Mouse (Mus musculus): ENCODE data around the gene Cnot8. TPM values are rescaled to one million over a fixed set of nuclear protein-coding genes. Genes with fewer than 3 reads are reported as not detected.

The Cnot8 gene
- total RNA-seq, 4 experiments from 2014 or later = 34.2 to 36.4 (median 35.8) TPM

GRCm38 (mm10) chr11:58104351-58104791 lies 418 bp downstream of the Cnot8 start:
- peak; percentile 33 for DNase-seq (ENCODE audit: low spot score)

DNA sequence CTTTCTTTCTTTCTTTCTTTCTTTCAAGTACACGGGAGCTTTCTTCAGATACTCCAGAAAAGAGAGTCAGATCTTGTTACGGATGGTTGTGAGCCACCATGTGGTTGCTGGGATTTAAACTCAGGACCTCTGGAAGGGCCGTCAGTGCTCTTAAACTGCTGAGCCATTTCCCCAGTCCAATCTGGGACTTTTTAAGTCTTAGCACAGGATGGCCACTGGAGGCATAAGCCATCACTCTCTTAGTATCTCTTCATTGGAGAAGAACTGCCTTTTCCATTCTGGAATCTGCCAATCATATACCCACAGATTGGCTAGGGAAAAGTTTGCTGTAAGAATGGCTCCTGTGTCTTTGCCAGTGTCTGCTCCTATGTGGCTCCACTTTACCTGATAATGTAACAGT lies 3.1 kb downstream of the Cnot8 start:
- DNase-seq (ENCODE audit: low spot score) = no peak

- no peak for DNase-seq (ENCODE audit: low spot score)
These were observed 3.8 kb downstream of the Cnot8 start for GRCm38 (mm10) chr11:58107664-58108337.

DNA sequence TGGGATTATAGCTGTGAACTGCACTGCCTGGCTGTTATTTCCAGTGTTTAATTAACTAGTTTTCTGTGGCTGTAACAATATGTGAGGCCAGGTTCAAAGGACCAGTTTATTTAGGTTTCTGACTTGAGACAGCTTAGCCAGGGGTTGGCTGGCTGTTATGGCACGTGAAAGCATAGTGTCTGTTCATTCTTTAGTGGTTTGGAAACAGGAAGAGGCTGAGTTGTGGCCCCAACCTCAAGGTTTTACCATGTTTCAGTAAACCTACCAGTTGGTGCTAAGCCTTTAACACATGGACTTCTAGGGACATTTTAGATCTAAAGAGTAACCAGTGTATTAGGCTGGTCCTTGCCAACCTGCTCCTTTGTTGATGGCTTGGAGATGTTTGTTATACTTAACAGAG lies 12.6 kb downstream of the Cnot8 start:
- no peak for DNase-seq (ENCODE audit: low spot score)

- DNase-seq (ENCODE audit: low spot score) = no peak
These were observed 13.2 kb downstream of the Cnot8 start for GRCm38 (mm10) chr11:58117044-58117652.

GRCm38 (mm10) chr11:58120655-58121054 lies 16.7 kb downstream of the Cnot8 start:
- no peak for DNase-seq (ENCODE audit: low spot score)

- DNase-seq (ENCODE audit: low spot score) = no peak
These were observed 17.4 kb downstream of the Cnot8 start for GRCm38 (mm10) chr11:58121351-58121750.

DNA sequence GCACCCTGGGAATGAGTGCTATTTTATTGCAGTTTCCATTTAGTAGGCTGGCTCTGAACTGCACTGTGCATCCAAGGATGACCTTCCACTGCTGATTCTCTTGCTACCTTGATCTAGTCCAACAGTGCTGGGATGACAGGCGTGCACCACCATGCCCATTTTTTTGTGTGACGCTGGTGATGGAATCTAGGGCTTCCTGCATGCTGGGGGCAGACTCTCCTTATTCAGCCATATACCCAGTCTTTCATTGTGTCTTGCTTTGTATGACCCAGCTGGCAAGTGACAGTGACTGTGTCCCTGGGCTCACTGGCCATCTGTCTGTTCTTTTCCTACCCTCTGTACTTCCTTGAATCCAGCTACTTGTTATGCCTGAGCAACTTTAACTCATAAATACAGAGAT lies 19.8 kb downstream of the Cnot8 start:
- no peak for DNase-seq (ENCODE audit: low spot score)

GRCm38 (mm10) chr11:58125021-58125420 lies 21.1 kb downstream of the Cnot8 start:
- no peak for DNase-seq (ENCODE audit: low spot score)

- DNase-seq (ENCODE audit: low spot score) = peak; percentile 58
These were observed 22.6 kb downstream of the Cnot8 start for GRCm38 (mm10) chr11:58126397-58127160.

DNA sequence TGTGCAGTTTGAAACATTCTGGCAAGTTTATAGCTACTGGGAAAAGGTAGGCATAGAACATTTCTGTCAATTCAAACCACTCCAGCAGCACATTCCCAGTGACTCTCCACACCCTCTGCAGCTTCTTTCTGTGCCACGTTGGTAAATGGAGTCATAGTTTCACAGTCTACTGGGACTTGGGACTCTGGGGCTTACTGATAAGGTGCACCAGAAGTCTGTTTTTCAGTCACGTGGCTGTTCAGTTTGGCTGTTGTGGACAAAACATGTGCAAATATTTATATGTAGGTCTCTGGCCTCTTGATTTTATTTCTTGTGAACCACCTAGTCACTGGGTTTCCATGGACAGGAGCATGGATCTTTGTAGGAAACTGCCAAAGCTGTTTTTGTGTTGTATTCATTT lies 23.6 kb downstream of the Cnot8 start:
- no peak for DNase-seq (ENCODE audit: low spot score)

DNA sequence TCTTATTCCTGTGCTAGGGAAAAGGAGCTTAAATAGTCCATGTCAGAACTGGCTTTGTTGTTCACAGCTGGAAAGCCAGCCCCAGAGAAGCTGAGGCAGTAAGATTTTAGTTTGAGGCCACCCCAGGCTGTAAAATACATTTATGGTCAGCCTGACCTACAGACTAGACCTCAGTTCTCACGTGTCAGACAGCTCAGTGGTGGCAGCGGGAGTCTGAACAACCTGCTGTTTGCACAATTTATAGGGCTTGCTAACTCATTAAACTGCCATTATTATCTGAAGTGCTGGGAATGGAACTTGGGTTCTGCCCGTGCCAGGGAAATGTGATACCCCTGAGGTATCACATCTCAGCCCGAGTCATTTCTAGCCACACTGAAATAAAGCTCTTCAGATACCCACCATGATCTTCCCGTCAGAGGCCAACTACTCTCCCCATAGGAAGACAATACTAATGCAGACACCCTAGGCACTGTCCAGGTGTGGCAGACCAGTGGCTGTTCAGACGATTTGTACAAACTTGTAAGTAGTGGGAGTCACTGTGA lies 25.4 kb downstream of the Cnot8 start:
- no peak for DNase-seq (ENCODE audit: low spot score)

GRCm38 (mm10) chr11:58132026-58132425 lies 28.1 kb downstream of the Cnot8 start:
- no peak for DNase-seq (ENCODE audit: low spot score)

- DNase-seq (ENCODE audit: low spot score) = no peak
These were observed 30.9 kb downstream of the Cnot8 start for GRCm38 (mm10) chr11:58134869-58135268.

DNA sequence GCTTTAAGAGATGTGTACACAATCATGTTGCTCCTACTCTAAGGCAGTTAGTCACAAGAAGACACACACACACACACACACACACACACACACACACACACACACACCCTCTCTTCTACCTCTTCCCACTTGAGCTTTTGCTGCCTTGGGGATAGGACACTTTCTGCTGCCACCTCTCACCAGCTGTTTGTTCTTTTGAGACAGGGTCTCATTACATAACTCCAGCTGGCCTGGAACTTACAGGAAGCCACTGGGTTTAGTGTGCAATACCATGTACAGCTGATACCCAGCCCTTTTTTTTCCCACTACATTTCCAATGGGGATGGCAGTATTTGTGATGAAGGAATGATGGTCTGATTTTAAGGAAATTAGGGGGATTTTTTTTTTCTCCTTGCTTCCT lies 31.3 kb downstream of the Cnot8 start:
- DNase-seq (ENCODE audit: low spot score) = no peak

DNA sequence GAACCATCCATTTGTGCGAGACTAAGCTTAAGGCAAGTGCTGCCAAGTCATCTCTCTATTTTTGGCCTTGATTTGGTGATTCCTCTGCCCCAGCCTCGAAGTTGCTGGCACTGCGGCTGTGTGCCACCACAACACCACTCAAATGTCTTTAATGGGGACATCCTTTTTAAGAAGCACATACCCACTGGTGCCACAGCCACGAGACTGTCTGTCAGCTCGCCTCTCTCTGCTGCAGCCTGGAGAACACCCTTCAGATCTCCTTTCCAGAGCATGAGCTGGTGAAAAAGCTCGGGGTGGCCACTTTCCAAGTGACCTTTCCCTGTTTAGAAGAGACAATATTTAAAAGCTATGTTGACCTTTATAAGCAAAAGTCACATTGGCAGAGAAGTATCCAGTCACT lies 32.7 kb downstream of the Cnot8 start:
- no peak for DNase-seq (ENCODE audit: low spot score)

GRCm38 (mm10) chr11:58138821-58139220 lies 34.9 kb downstream of the Cnot8 start:
- no peak for DNase-seq (ENCODE audit: low spot score)

DNA sequence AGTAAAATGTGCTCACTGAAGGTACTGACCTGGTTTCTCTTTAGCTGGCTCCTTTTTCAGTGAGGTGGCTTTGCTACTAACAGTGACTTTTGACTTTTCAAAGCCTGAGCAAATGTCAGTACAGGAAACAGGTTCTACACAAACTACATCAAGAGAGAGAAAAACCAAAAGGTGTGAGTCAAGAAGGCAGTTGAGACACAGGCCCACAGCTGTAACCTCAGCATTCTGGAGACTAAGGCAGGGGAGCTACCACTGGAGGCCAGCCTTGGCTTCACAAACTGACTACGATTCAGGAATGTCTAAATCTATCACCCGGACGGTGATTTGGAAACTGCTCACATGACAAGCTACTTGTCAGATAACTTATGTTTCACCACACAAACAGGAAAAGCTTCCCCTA lies 35.5 kb downstream of the Cnot8 start:
- DNase-seq (ENCODE audit: low spot score) = no peak

- no peak for DNase-seq (ENCODE audit: low spot score)
These were observed 39.9 kb downstream of the Cnot8 start for GRCm38 (mm10) chr11:58143704-58144426.

GRCm38 (mm10) chr11:58146241-58146640 lies 42.3 kb downstream of the Cnot8 start:
- DNase-seq (ENCODE audit: low spot score) = no peak

DNA sequence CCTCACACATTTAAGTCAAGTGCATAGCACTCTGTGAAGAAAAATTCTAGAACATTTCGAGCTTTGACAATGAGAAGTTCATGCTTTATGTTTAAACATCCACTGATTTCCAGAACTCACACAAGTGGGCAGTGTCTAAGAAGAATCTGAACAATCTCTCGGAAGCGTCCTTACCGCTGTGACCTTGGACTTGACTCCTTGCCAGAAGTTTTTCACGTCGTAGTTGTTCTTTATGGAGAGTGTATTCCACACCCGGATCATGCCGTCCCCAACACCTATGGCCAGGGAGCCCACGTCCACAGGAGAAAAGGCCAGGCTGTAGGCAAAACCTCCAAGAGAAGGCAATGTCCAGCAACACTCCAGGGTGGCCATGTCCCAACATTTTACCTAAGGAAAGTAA lies 51.5 kb downstream of the Cnot8 start:
- DNase-seq (ENCODE audit: low spot score) = no peak

- DNase-seq (ENCODE audit: low spot score) = no peak
These were observed 52.9 kb downstream of the Cnot8 start for GRCm38 (mm10) chr11:58156871-58157270.

Data from heart, adult 8-10 months (tissue).